Mouse (Mus musculus) left cerebral cortex, postnatal 14 days (tissue): Measurements from ENCODE around the gene Olfr1054. TPM values are rescaled to one million over a fixed set of nuclear protein-coding genes. Genes with fewer than 3 reads are reported as not detected.
"Not testable (repeated sequence)": the region's sequence is repeated elsewhere in the genome, so short reads cannot be mapped to it uniquely, and the experiment has no call there.

Experiments used
- DNase-seq, 2 experiments: peaks; one replicate each; pipeline ENCODE4 v3.0.0; 2021 to 2022; ENCODE audit warnings: low spot score in 2 of 2, mixed read lengths in 1 of 2
- intact Hi-C: fragments of 180-260 bp; cut with DNase I; formaldehyde crosslinking; loops from one replicate; pipeline ENCODE4 v1.15.1; 2025
- long read RNA-seq, 2 experiments: library from polyadenylated mRNA; stranded (forward); transcript quantifications; one replicate each; pipeline ENCODE4 v2.0.0; 2021
- total RNA-seq, 2 experiments: library from RNA; stranded (reverse); gene quantifications; 2 replicates each; pipeline ENCODE4 v1.2.3; 2021

The Olfr1054 gene
- not detected for total RNA-seq
- long read RNA-seq, experiment 1 = 0 reads
- long read RNA-seq, experiment 2 = 0 reads

GRCm38 (mm10) chr2:86335333-86335732 lies at the start of gene Olfr1054:
Gene Olfr1054, minus strand, starts transcription at chr2:86335433.
- no peak for DNase-seq
- intact Hi-C loops = no loop called here

DNA sequence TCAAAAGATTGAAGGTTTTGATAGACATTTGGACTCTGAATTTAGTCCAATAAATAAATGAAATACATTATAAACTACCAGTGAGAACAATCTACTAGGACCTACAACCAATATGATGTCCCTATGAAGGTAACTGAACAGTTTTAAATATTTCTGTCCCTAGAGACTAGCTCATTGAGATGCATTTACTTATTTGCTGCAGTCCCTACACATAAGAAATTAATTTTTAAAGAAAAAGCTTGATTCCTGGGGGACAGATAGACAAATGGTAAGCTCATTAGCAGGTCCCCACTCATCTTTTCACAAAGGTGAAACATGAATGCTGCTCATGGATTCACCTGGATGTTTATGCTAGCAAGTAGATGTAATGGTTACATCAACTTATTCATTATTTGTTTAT lies 43.1 kb upstream of the Olfr1054 start, which contains the start of gene Olfr1057:
Olfr1057 (minus strand) TSS at position 101 of the 400 bp plus-strand sequence.
- DNase-seq = no peak
- intact Hi-C loops = no loop called here

GRCm38 (mm10) chr2:86366342-86366741 lies 31.1 kb upstream of the Olfr1054 start:
- DNase-seq, intact Hi-C loops: not testable (repeated sequence)

- DNase-seq = no peak
- intact Hi-C loops = no loop called here
Observed at GRCm38 (mm10) chr2:86362369-86362768, 27.1 kb upstream of the Olfr1054 start, which contains the start of gene Olfr1056. Gene Olfr1056, minus strand, starts transcription at chr2:86362469.

GRCm38 (mm10) chr2:86351751-86352150 lies 16.5 kb upstream of the Olfr1054 start:
- DNase-seq, intact Hi-C loops: not testable (repeated sequence)

- no peak for DNase-seq
- intact Hi-C loops = no loop called here
Observed at GRCm38 (mm10) chr2:86350184-86350583, 15.0 kb upstream of the Olfr1054 start, which contains the start of gene Olfr1055. Gene Olfr1055, minus strand, starts transcription at chr2:86350284.

- intact Hi-C loops = no loop called here
- DNase-seq = no peak
Observed at GRCm38 (mm10) chr2:86315184-86315583, 20.0 kb downstream of the Olfr1054 start, which contains the start of gene Olfr1053. Gene Olfr1053, minus strand, starts transcription at chr2:86315284.

GRCm38 (mm10) chr2:86292155-86292554 lies 43.1 kb downstream of the Olfr1054 start, which contains the start of gene Olfr1052:
Gene Olfr1052, plus strand, starts transcription at chr2:86292455.
- DNase-seq = no peak
- intact Hi-C loops = no loop called here

Other genes starting within 250 kb of the Olfr1054 start
- gene Olfr1037, start 248.0 kb downstream of the Olfr1054 start, total RNA-seq = not detected
- not detected for gene Olfr1039, start 199.5 kb downstream of the Olfr1054 start, total RNA-seq
- not detected for gene Olfr1040, start 188.7 kb downstream of the Olfr1054 start, total RNA-seq
- gene Olfr1042, start 173.6 kb downstream of the Olfr1054 start, total RNA-seq = not detected
- gene Olfr1043, start 167.9 kb downstream of the Olfr1054 start, total RNA-seq = not detected
- not detected for gene Olfr1044, start 157.6 kb downstream of the Olfr1054 start, total RNA-seq
- gene Olfr52, start 149.8 kb downstream of the Olfr1054 start, total RNA-seq = not detected
- gene Olfr1045, start 132.4 kb downstream of the Olfr1054 start, total RNA-seq = not detected
- not detected for gene Olfr1046, start 116.1 kb downstream of the Olfr1054 start, total RNA-seq
- not detected for gene Olfr1047, start 104.0 kb downstream of the Olfr1054 start, total RNA-seq
- not detected for gene Olfr1048, start 95.1 kb downstream of the Olfr1054 start, total RNA-seq
- not detected for gene Olfr1049, start 77.1 kb downstream of the Olfr1054 start, total RNA-seq
- not detected for gene Olfr1051, start 56.3 kb downstream of the Olfr1054 start, total RNA-seq
- not detected for gene Olfr1052, start 43.0 kb downstream of the Olfr1054 start, total RNA-seq
- not detected for gene Olfr1053, start 20.1 kb downstream of the Olfr1054 start, total RNA-seq
- gene Olfr1055, start 14.9 kb upstream of the Olfr1054 start, total RNA-seq = not detected
- not detected for gene Olfr1056, start 27.0 kb upstream of the Olfr1054 start, total RNA-seq
- gene Olfr1057, start 43.0 kb upstream of the Olfr1054 start, total RNA-seq = not detected
- gene Olfr1058, start 53.1 kb upstream of the Olfr1054 start, total RNA-seq = not detected
- gene Olfr1061, start 78.6 kb upstream of the Olfr1054 start, total RNA-seq = not detected
- gene Olfr1062, start 91.3 kb upstream of the Olfr1054 start, total RNA-seq = not detected
- gene Olfr1065, start 115.2 kb upstream of the Olfr1054 start, total RNA-seq = not detected
- not detected for gene Olfr1066, start 120.8 kb upstream of the Olfr1054 start, total RNA-seq
- gene Olfr228, start 152.0 kb upstream of the Olfr1054 start, total RNA-seq = not detected
- not detected for gene Olfr1076, start 173.0 kb upstream of the Olfr1054 start, total RNA-seq
- gene Olfr1079, start 207.0 kb upstream of the Olfr1054 start, total RNA-seq = not detected
- gene Olfr1080, start 222.8 kb upstream of the Olfr1054 start, total RNA-seq = not detected